Mouse (Mus musculus) spleen, adult 2 months (tissue): Measurements from ENCODE around the gene Csk. TPM values are rescaled to one million over a fixed set of nuclear protein-coding genes. Genes with fewer than 3 reads are reported as not detected.

Experiments
- DNase-seq, 2 experiments: peaks; one replicate each; pipeline versions ENCODE4 v3.0.0 to v3.0.0-alpha.2; 2012 to 2021; ENCODE audit warnings: low spot score in 2 of 2, low read depth in 1 of 2
- H3K27ac ChIP-seq: fragments of 200-500 bp; 2 replicates; pipeline ENCODE4 v1.5.1; 2012; ENCODE audit warnings: low read length, inconsistent platforms; ENCODE audit not compliant: insufficient read depth
- H3K27me3 ChIP-seq: fragments of 200-500 bp; 2 replicates; pipeline ENCODE4 v1.6.1; 2012; ENCODE audit warnings: mild to moderate bottlenecking, moderate library complexity, low read length, inconsistent platforms; ENCODE audit not compliant: control insufficient read depth, insufficient read depth
- H3K36me3 ChIP-seq: fragments of 200-500 bp; 2 replicates; pipeline ENCODE4 v1.6.1; 2012; ENCODE audit warnings: mild to moderate bottlenecking, low read length, inconsistent platforms; ENCODE audit not compliant: control insufficient read depth, insufficient read depth
- H3K4me1 ChIP-seq: fragments of 200-500 bp; 2 replicates; pipeline ENCODE4 v1.6.1; 2011; ENCODE audit warnings: inconsistent platforms; ENCODE audit not compliant: control insufficient read depth, insufficient read depth, insufficient read length
- H3K4me3 ChIP-seq: fragments of 200-500 bp; 2 replicates; pipeline ENCODE4 v1.5.1; 2011; ENCODE audit warnings: mild to moderate bottlenecking, inconsistent platforms; ENCODE audit not compliant: insufficient read depth, insufficient read length; ENCODE audit errors: extremely low read depth
- CTCF ChIP-seq: fragments of 200-500 bp; IDR thresholded peaks from 2 replicates; pipeline ENCODE4 v1.5.1; 2011; ENCODE audit warnings: mild to moderate bottlenecking, inconsistent platforms; ENCODE audit not compliant: insufficient read depth, insufficient read length, insufficient replicate concordance; ENCODE audit errors: extremely low read depth
- POLR2A ChIP-seq: fragments of 200-500 bp; IDR thresholded peaks from 2 replicates; pipeline ENCODE4 v1.6.1; 2011; ENCODE audit warnings: low read depth, low read length, inconsistent platforms
- WGBS: fragments of 180-500 bp; shearing (Covaris S2); methylation state at CpG from one replicate; pipeline ENCODE4 v1.1.7; 2018; 5-methylcytosine and 5-hydroxymethylcytosine counted together
- polyA plus RNA-seq: library from polyadenylated mRNA; depleted of rRNA; stranded (reverse); fragments of >200 nt; gene quantifications from 2 replicates; pipeline ENCODE4 v1.2.3, GENCODE M21; 2012

Csk gene
- polyA plus RNA-seq, 1 experiment = 233 TPM

- Histone ChIP-seq H3K4me3 (no peak overlapping the region), H3K4me1 (no peaks in the 10 kb centered on the region), H3K36me3 (no peaks in the 10 kb centered on the region; the same call in 1 of the 2 replicates), H3K27me3 (peaks cover 1% of the 10 kb centered on the region; the same call in 1 of the 2 replicates), H3K27ac (no peak overlapping the region)
- no peak for TF ChIP-seq CTCF
- no peak for TF ChIP-seq POLR2A
- DNase-seq = no peak
- 33% methylated on average over 3 of the region's 3 CpGs for WGBS
Observed at GRCm38 (mm10) chr9:57600620-57601352, 52.6 kb downstream of the Csk start.

- Histone ChIP-seq H3K4me3 (no peak overlapping the region), H3K27me3 (no peaks in the 10 kb centered on the region), H3K4me1 (no peaks in the 10 kb centered on the region), H3K27ac (no peak overlapping the region), H3K36me3 (peaks cover 11% of the 10 kb centered on the region)
- 85% methylated on average over 8 of the region's 8 CpGs for WGBS
- no peak for DNase-seq
- TF ChIP-seq CTCF = no peak
Observed at GRCm38 (mm10) chr9:57598851-57599563, 54.4 kb downstream of the Csk start.

GRCm38 (mm10) chr9:57597929-57598382, 55.5 kb downstream of the Csk start:
- peaks cover 16% of the 10 kb centered on the region for H3K36me3 ChIP-seq
- H3K4me1 ChIP-seq = no peaks in the 10 kb centered on the region
- TF ChIP-seq POLR2A (no peak), CTCF (no peak)
- H3K27ac ChIP-seq = no peak overlapping the region
- WGBS = 78% methylated on average over 4 of the region's 4 CpGs
- no peak overlapping the region for H3K4me3 ChIP-seq
- DNase-seq = no peak
- H3K27me3 ChIP-seq = no peaks in the 10 kb centered on the region

DNA sequence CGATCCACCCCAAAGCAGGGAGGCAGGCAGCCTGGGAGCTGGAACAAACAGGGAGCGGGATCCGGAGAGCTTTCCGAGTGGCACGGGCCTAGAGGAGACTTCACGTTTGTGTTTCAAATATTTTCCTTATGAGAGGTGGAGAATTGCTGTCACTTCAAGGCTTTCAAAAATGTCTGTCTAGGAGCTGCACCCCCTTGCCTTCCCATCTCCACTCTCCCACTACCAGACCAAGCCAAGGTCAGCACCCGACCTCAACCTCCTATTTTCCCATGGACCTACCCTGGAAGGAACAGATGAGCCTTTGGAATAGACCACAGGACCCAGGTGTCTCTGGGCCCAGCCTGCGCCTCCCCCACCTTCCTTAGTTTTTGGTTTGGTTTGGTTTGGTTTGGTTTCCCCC, 56.2 kb downstream of the Csk start:
- WGBS = 87% methylated on average over 8 of the region's 8 CpGs
- H3K27me3 ChIP-seq = no peaks in the 10 kb centered on the region
- H3K4me3 ChIP-seq = no peak overlapping the region
- no peak overlapping the region for H3K27ac ChIP-seq
- H3K36me3 ChIP-seq = peaks cover 22% of the 10 kb centered on the region
- no peak for DNase-seq
- no peaks in the 10 kb centered on the region for H3K4me1 ChIP-seq
- TF ChIP-seq POLR2A (no peak), CTCF (no peak)

- Histone ChIP-seq H3K4me3 (no peak overlapping the region), H3K27ac (no peak overlapping the region), H3K4me1 (peaks cover under 1% of the 10 kb centered on the region; the same call in 1 of the 2 replicates), H3K27me3 (no peaks in the 10 kb centered on the region), H3K36me3 (peaks cover 30% of the 10 kb centered on the region)
- TF ChIP-seq CTCF = no peak
- TF ChIP-seq POLR2A = no peak
- DNase-seq = no peak
- 89% methylated on average over 9 of the region's 9 CpGs for WGBS
Observed at GRCm38 (mm10) chr9:57594174-57594509, 59.3 kb downstream of the Csk start.

GRCm38 (mm10) chr9:57593454-57594173, 59.8 kb downstream of the Csk start:
- Histone ChIP-seq H3K36me3 (peaks cover 30% of the 10 kb centered on the region), H3K27ac (no peak overlapping the region), H3K4me1 (peaks cover 5% of the 10 kb centered on the region; the same call in 1 of the 2 replicates), H3K4me3 (no peak overlapping the region), H3K27me3 (no peaks in the 10 kb centered on the region)
- no peak for TF ChIP-seq POLR2A
- TF ChIP-seq CTCF = no peak
- DNase-seq = no peak
- 83% methylated on average over 12 of the region's 12 CpGs for WGBS
